Comparison of ENCODE assay signal across 29 mouse cellular contexts in genomic region chr2:150914781-150915515, GRCm38 (mm10). TPM values are rescaled to one million over a fixed set of nuclear protein-coding genes. Genes with fewer than 3 reads are reported as not detected.
A peak's percentile ranks its signal among the peaks of the same experiment; 100 is the strongest.
DNase-seq lines count a peak whose midpoint lies in the region; ATAC-seq lines count a peak whose summit lies in the region.
"Had no signal": no experiment of that assay in that cellular context is flagged by ENCODE, and none has a peak within 500 bp of the region (broad histone marks: within the 10 kb centered on the region; RNA-seq: fewer than 3 reads in every experiment).

No protein-coding gene starts in this region.

- intact Hi-C loops in heart, postnatal 25 days (cut with DNase I) = no loop called here

- H3K4me1 ChIP-seq in hindbrain, embryonic 10.5 days (replicated peaks) = peaks cover 6% of the 10 kb centered on the region
- H3K4me1 ChIP-seq: intestine, embryonic 15.5 days had no signal

- peaks cover 59% of the 10 kb centered on the region for H3K36me3 ChIP-seq in hindbrain, embryonic 10.5 days
- H3K36me3 ChIP-seq: hindbrain, embryonic 15.5 days had no signal

- 86% methylated on average over 4 of the region's 4 CpGs for WGBS in hindbrain, embryonic 10.5 days

- no peaks in the 10 kb centered on the region for H3K9me3 ChIP-seq in hindbrain, embryonic 10.5 days
- H3K9me3 ChIP-seq: embryonic facial prominence, embryonic 10.5 days; embryonic facial prominence, embryonic 15.5 days; forebrain, embryonic 12.5 days; hindbrain, embryonic 15.5 days; intestine, embryonic 15.5 days; neural tube, embryonic 12.5 days had no signal

- ATAC-seq in CD4-positive, CD25-positive, alpha-beta regulatory T cell, adult 4 months = peak; percentile 50
- ATAC-seq in inflammation-experienced regulatory T-cells, adult 6 months = peak; percentile 45
- no peak for ATAC-seq in granulocyte monocyte progenitor cell, adult 5-6 weeks (replicated peaks; ENCODE audit: poor library complexity, severe bottlenecking)
- ATAC-seq: forebrain, postnatal 0 days; intestine, embryonic 15.5 days; midbrain, embryonic 16.5 days; Patski had no signal

- peak; percentile 54 for DNase-seq in heart, adult 11 months
- DNase-seq in heart, postnatal 25 days (ENCODE audit: low spot score) = no peak
- DNase-seq in hindbrain, embryonic 10.5 days (ENCODE audit: low spot score) = no peak
- no peak for DNase-seq in B cell, adult 2 months
- DNase-seq: adrenal gland, adult 2 months; cerebellum, adult 8-10 months; cerebellum, postnatal 25 days; forebrain, postnatal 0 days; heart, postnatal 4 days; kidney, adult 2 months; kidney, postnatal 36 days; left cerebral cortex, postnatal 4 days; lung, adult 2 months; lung, postnatal 10 days; right cerebral cortex, adult 18-20 months; spleen, adult 18-20 months; thymus, adult 2 months had no signal

- H3K4me3 ChIP-seq in hindbrain, embryonic 10.5 days = no peak overlapping the region
- H3K4me3 ChIP-seq: embryonic facial prominence, embryonic 10.5 days; embryonic facial prominence, embryonic 15.5 days; forebrain, embryonic 12.5 days; hindbrain, embryonic 15.5 days; intestine, embryonic 15.5 days; neural tube, embryonic 12.5 days had no signal

- H3K27ac ChIP-seq in hindbrain, embryonic 10.5 days = no peak overlapping the region
- H3K27ac ChIP-seq: embryonic facial prominence, embryonic 10.5 days; embryonic facial prominence, embryonic 15.5 days; forebrain, embryonic 12.5 days; hindbrain, embryonic 15.5 days; intestine, embryonic 15.5 days; liver, embryonic 14.5 days; neural tube, embryonic 12.5 days had no signal

- H3K27me3 ChIP-seq in hindbrain, embryonic 10.5 days (ENCODE audit: insufficient read depth, poor library complexity, severe bottlenecking) = no peaks in the 10 kb centered on the region
- H3K27me3 ChIP-seq: embryonic facial prominence, embryonic 15.5 days; forebrain, embryonic 12.5 days; hindbrain, embryonic 15.5 days; intestine, embryonic 15.5 days; neural tube, embryonic 12.5 days; Patski had no signal

RNA-seq across cellular contexts. Expression of gene Gins1, which starts 9.7 kb away (rescaled TPM):
- 1 to 10 TPM; 2.3 to 3.0 TPM for total RNA-seq in heart, postnatal 25 days (2021)
- polyA plus RNA-seq in CD4-positive, CD25-positive, alpha-beta regulatory T cell, adult 4 months (2017; shearing (Covaris generic)) = 1 to 10 TPM; 5.5 to 6.9 TPM
- polyA plus RNA-seq in inflammation-experienced regulatory T-cells, adult 6 months (2017; shearing (Covaris generic)) = 10 to 100 TPM in 1 of 3 experiments, 1 to 10 TPM in 2; 4.6 to 21.8 (median 7.5) TPM
- polyA plus RNA-seq in hindbrain, embryonic 10.5 days (2016; fragmentation: Nextera tagmentation; extraction: Ambion mirVana) = 67.5 and 69.8 TPM in 2 replicates
- 74.6 and 87.3 TPM in 2 replicates for total RNA-seq in granulocyte monocyte progenitor cell, adult 5-6 weeks (2014; fragmentation: Nextera tagmentation)
- 145 and 153 TPM in 2 replicates for total RNA-seq in granulocyte monocyte progenitor cell, adult 5-6 weeks (2017)

RNA-seq across cellular contexts. Expression of gene Abhd12, which starts 10.4 kb away (rescaled TPM):
- 10 to 100 TPM; 42.5 to 44.5 TPM for total RNA-seq in heart, postnatal 25 days (2021)
- polyA plus RNA-seq in CD4-positive, CD25-positive, alpha-beta regulatory T cell, adult 4 months (2017; shearing (Covaris generic)) = 10 to 100 TPM; 11.2 to 14.5 TPM
- 10 to 100 TPM in 2 of 3 experiments, 1 to 10 TPM in 1; 8.9 to 20.2 (median 18.5) TPM for polyA plus RNA-seq in inflammation-experienced regulatory T-cells, adult 6 months (2017; shearing (Covaris generic))
- polyA plus RNA-seq in hindbrain, embryonic 10.5 days (2016; fragmentation: Nextera tagmentation; extraction: Ambion mirVana) = 52.4 and 55.4 TPM in 2 replicates
- total RNA-seq in granulocyte monocyte progenitor cell, adult 5-6 weeks (2014; fragmentation: Nextera tagmentation) = 24.8 and 38.0 TPM in 2 replicates
- total RNA-seq in granulocyte monocyte progenitor cell, adult 5-6 weeks (2017) = 40.4 and 78.7 TPM in 2 replicates
